Mouse (Mus musculus) megakaryocyte-erythroid progenitor cell, adult 5-6 weeks (primary cell): ENCODE measurements around the gene Ccdc137. TPM values are rescaled to one million over a fixed set of nuclear protein-coding genes. Genes with fewer than 3 reads are reported as not detected.

ENCODE experiments used
- ATAC-seq: replicated peaks from 2 replicates; pipeline ENCODE4 v1.8.0; 2016; ENCODE audit warnings: mild to moderate bottlenecking, inconsistent platforms; ENCODE audit not compliant: severe bottlenecking, poor library complexity, low FRiP score, low TSS enrichment
- total RNA-seq, 2 experiments: library from RNA; stranded (forward) in 1 of 2; stranded (reverse) in 1 of 2; fragments of 200-1000, 215-1000 nt in 1 of 2; fragments of >200 nt in 1 of 2; fragmentation: Nextera tagmentation in 1 of 2; gene quantifications; 2 replicates each; pipeline ENCODE4 v1.2.3; 2014 to 2017

Gene Ccdc137
- total RNA-seq, 2 experiments from 2014 or later, result 67.6 to 70.0 TPM

GRCm38 (mm10) chr11:120493351-120493750 is 35.4 kb downstream of the Ccdc137 start:
- no peak for ATAC-seq

GRCm38 (mm10) chr11:120493911-120494310 is 36.0 kb downstream of the Ccdc137 start:
- ATAC-seq, result no peak

GRCm38 (mm10) chr11:120497436-120497835 is 39.5 kb downstream of the Ccdc137 start:
- ATAC-seq, result no peak

DNA sequence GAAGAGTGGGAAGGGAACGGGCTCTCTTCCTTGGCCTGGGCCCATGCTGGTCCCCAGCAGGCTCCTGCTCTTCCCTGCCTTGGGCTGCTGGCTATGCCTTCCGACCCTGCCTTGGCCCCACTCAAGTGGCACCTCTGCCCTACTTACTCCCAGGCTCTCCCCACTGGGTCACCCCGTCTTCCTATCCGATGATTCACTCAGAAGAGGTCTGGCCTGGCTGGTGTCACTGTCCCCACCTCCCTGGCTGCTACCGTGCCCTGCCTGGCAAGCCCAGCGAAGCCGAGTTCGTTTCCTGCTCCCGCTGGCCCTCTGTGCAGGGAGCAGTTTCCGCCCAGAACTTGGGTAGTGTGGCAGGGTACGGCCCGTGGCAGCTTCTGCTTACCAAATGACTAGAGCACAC is 40.3 kb downstream of the Ccdc137 start:
- no peak for ATAC-seq

GRCm38 (mm10) chr11:120498891-120499290 is 41.0 kb downstream of the Ccdc137 start:
- ATAC-seq, result no peak

GRCm38 (mm10) chr11:120499894-120500293 is 42.0 kb downstream of the Ccdc137 start:
- ATAC-seq, result no peak

DNA sequence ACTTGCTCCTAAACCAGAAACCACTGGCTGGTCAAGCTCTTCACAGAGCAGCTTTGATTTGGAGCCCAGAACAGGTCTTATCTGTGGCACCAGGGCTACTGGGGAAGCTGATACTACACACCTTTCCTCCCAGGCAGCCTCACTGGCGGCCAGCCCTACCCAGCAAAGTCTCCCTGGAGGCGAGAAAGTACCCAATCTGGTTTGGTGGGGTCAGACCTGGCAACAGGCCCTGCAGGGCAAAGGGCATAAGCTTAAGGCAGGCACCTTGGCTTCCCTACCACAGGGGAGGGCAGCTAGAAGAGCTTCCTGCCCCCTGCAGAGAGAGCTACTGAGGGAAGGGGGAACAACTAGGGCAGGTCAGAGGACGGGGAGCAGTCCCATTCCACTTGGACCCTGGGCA is 42.4 kb downstream of the Ccdc137 start:
- ATAC-seq, result 0 out of 2 replicates have a peak, but pooled peaks have one; percentile 25

GRCm38 (mm10) chr11:120501018-120501417 is 43.1 kb downstream of the Ccdc137 start:
- no peak for ATAC-seq

GRCm38 (mm10) chr11:120501701-120502100 is 43.8 kb downstream of the Ccdc137 start:
- no peak for ATAC-seq

- no peak for ATAC-seq
Observed at GRCm38 (mm10) chr11:120505661-120506060, 47.7 kb downstream of the Ccdc137 start.

GRCm38 (mm10) chr11:120506899-120507298 is 49.0 kb downstream of the Ccdc137 start:
- ATAC-seq, result no peak

DNA sequence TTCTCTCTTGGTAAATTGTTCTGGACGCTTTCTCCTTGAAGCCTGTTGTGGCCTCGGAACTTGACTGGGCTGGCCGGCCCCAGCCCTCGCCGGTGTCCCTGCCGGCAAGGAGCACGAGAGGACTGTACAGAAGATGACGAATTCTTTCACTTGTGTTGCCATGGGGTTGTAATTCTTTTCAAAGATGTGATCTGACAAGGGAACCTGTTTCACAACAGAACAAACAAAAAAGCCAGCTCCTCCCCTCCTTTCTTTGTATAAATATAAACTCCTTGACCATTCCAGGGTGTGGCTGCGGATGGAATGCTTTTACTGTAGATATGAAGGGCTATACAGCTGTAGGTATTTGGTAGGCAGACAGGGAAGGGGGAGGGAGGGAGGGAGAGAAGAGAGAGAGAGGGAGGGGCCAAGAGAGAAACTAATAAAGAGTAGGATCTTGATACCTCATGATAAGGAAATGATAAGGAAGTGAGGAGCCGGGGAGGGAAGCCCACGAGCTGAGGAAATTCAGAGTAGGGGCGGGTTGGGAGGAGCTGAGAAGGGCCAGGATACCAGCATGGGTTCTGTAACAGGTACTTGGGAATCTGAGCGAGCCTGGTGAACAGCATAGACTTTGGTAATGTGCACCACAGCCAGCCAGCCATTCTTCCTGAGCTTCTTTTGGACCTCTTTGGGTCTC is 49.8 kb downstream of the Ccdc137 start:
- ATAC-seq, result no peak

DNA sequence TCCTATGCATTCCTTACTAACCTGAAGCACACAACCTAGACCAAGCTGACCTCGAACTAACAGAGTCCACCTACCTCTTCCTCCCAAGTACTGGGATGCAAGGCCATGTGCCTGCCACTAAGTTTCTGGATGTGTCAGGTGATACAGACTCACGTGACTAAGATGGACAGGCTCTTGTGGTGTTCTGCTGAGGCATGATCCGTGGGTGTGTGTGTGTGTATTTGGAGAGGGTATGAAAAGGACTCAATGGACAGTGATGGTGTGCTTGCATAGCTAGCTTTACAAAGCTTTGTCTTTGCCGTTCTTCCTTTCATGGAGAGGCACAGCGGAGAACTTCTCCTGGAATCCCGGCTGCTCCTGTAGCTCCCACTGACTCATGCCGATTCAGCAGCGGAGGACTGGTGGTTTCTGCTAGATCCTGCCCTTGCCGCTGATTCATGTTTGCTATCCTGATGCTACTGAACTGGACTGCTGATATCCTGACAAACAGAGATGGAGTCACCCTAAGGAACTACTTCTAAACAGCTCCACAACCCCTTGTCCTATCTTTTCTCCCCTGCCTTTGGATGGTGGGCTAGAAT is 50.5 kb downstream of the Ccdc137 start:
- ATAC-seq, result no peak

DNA sequence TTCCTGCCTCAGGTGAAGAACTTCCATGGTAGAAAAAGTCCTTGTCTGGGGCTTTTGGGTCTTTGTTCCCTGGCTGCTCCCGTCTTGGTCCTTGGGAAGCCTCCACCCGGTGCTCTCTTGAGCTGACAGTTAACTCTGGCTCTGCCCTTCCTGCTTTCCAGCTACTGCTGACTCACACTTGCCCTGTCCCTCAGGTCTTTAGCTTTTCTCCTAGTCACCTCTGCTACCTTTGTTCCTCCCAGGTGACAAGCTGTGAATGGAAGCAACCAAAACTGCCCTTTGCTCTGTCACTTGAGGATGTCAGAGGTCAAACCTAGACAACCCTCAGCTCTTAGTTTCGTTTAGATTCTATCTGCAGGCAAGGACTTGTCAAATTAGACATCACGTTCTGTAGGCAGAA is 52.0 kb downstream of the Ccdc137 start:
- no peak for ATAC-seq

DNA sequence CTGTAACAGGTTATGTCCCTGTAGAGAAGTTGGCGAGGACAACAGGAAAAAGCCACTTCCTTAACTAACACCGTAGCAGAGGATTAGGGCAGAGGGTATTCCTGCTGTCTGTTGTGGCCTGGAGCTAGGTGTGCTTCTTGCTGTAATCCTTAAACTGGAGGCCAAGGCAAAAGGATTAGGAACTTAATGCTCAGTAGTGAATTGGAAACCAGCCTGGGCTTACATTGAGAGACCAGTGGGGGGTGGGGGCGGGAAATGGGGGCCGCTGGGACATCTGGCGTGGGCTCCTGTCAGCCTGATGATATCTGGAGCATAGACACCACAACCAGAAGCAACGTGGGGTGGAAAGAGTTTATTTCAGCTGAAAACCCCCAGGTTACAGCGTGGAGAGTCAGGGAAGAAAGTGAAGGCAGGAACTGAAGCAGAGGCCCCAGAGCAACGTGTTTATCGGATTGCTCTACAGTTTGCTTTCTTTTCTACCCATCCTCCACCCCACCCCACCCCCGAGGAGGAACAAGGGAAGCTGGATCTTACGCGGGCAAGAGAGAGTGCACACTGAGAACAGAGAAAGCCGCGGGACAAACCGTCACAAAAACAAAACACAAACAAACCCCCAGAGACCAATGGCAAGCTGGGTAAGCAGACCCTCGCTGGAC is 52.6 kb downstream of the Ccdc137 start:
- peak; percentile 80 for ATAC-seq

- no peak for ATAC-seq
Observed at GRCm38 (mm10) chr11:120512790-120513453, 55.0 kb downstream of the Ccdc137 start.
